In the genomic region with DNA sequence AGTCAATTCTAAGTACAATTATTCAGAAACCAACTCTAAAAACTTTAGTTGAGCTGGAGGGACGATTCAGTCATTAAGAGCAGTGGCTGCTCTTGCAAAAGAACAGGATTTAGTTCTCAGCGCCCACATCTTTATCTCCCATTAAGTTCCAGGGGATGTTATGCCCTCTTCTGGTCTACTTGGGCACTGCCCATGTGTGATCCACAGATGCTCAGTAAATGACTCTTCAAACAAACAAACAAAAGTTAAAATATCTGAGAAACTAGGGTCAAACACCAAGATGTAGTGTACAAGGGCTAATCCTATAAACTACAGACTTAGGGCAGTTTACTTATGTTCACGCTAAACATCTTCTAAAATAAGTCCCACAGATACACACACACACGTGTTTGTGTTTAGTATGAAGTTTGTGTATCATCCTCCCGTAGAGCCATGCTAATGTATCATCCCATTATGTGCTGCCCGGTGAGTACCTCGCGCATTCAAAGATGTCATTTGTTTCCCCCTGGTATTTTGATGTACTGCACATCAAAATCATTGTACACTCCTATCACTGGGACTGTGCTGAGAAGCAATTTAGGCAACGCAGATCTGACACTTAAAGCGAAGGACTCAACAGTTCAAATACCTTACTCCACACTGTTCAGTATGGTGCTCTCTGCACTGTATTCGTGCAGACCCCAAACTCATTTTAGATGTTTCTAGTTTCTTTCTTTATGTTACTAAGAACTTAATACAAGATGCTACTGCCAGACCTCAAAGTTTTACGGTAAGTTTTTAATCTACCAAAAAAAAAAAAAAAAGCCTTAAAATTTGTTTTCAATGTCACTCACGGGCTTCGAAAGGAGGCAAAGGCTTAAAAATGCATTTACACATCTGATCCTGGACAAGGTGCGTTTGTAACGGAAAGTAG, we compare ENCODE assay signal across 8 mouse cellular contexts. TPM values are rescaled to one million over a fixed set of nuclear protein-coding genes. Genes with fewer than 3 reads are reported as not detected.
DNase-seq lines count a peak whose midpoint lies in the region; ATAC-seq and TF ChIP-seq lines count a peak whose summit lies in the region.

No protein-coding gene starts in this region.

- no peak for ATAC-seq in midbrain, embryonic 15.5 days (replicated peaks)

- H3K36me3 ChIP-seq in ES-E14 (ENCODE audit: control insufficient read depth, insufficient read depth, low read length, poor library complexity, severe bottlenecking): peaks cover 3% of the 10 kb centered on the region; the same call in 1 of the 2 replicates
- no peaks in the 10 kb centered on the region for H3K36me3 ChIP-seq in midbrain, embryonic 15.5 days (replicated peaks)

- no peak for DNase-seq in cerebellum, adult 2 months
- DNase-seq in cerebellum, adult 8-10 months: no peak
- no peak for DNase-seq in ES-E14 (ENCODE audit: low read depth, low spot score)
- peak; percentile 5 to 51 for DNase-seq in kidney, postnatal 36 days
- no peak for DNase-seq in adrenal gland, postnatal 4 days (ENCODE audit: low spot score in 2 of 2)
- no peak for DNase-seq in ovary, adult 18-20 months (ENCODE audit: low spot score)

- in situ Hi-C loops in ES-E14 (cut with MboI; ENCODE audit: low sequenced_read_pairs in 2 of 2, unreplicated experiment in 2 of 2): loop anchor here (5.0 to 10.0 kb wide), 2 partner anchors 92 to 95 kb away; no protein-coding TSS in a partner anchor

- peak overlapping the region; percentile 49 for H3K4me3 ChIP-seq in cerebellum, adult 2 months (replicated peaks; ENCODE audit: insufficient read depth, low read depth, low read length)
- peak overlapping the region; percentile 86 to 98 for H3K4me3 ChIP-seq in ES-E14 (ENCODE audit: insufficient read depth in 1 of 2, low read depth in 1 of 2, low read length in 2 of 2, poor library complexity in 1 of 2, severe bottlenecking in 1 of 2)
- H3K4me3 ChIP-seq in embryonic fibroblast, embryonic 13.5 days (ENCODE audit: insufficient read depth, low read length): peak overlapping the region; percentile 80
- peak overlapping the region; percentile 89 for H3K4me3 ChIP-seq in midbrain, embryonic 15.5 days

- no peak for TF ChIP-seq POLR2A in cerebellum, adult 2 months (IDR thresholded peaks at IDR 0.05; ENCODE audit: borderline replicate concordance, insufficient read depth, low read length)
- TF ChIP-seq POLR2A in embryonic fibroblast, embryonic 13.5 days (IDR thresholded peaks at IDR 0.05; ENCODE audit: low read depth, low read length): no peak; the same call in 1 of the 2 replicates

- TF ChIP-seq CTCF in cerebellum, adult 2 months (IDR thresholded peaks at IDR 0.05; ENCODE audit: borderline replicate concordance, insufficient read depth, low read depth, low read length): no peak
- TF ChIP-seq CTCF in embryonic fibroblast, embryonic 13.5 days (IDR thresholded peaks at IDR 0.05; ENCODE audit: borderline replicate concordance, insufficient read depth, low read length): no peak

- H3K27ac ChIP-seq in cerebellum, adult 2 months (ENCODE audit: insufficient read depth, low read length): no peak overlapping the region
- no peak overlapping the region for H3K27ac ChIP-seq in ES-E14 (ENCODE audit: insufficient read depth, low read depth, low read length, poor library complexity, severe bottlenecking)
- no peak overlapping the region for H3K27ac ChIP-seq in embryonic fibroblast, embryonic 13.5 days (ENCODE audit: insufficient read depth, low read length)
- 0 out of 2 replicates have a peak overlapping the region, but pooled peaks have one; percentile 82 for H3K27ac ChIP-seq in midbrain, embryonic 15.5 days

- no peaks in the 10 kb centered on the region; the same call in 1 of the 2 replicates for H3K4me1 ChIP-seq in cerebellum, adult 2 months (ENCODE audit: control insufficient read depth, insufficient read depth, low read length)
- peaks cover 0 to 5% of the 10 kb centered on the region in 2 experiments; a peak in 1 of 4 replicates for H3K4me1 ChIP-seq in ES-E14 (ENCODE audit: control insufficient read depth in 2 of 2, insufficient read depth in 2 of 2, low read length in 2 of 2, poor library complexity in 1 of 2)
- H3K4me1 ChIP-seq in embryonic fibroblast, embryonic 13.5 days (ENCODE audit: control insufficient read depth, insufficient read depth, low read length): 0 out of 2 replicates have a peak, but pooled peaks cover 2% of the 10 kb centered on the region
- peaks cover 11% of the 10 kb centered on the region for H3K4me1 ChIP-seq in midbrain, embryonic 15.5 days

- H3K9me3 ChIP-seq in ES-E14 (ENCODE audit: control insufficient read depth, insufficient read depth, low read depth, low read length): no peaks in the 10 kb centered on the region
- H3K9me3 ChIP-seq in midbrain, embryonic 15.5 days: no peaks in the 10 kb centered on the region

- peak overlapping the region; percentile 83 for H3K4me2 ChIP-seq in midbrain, embryonic 15.5 days

- 20% methylated on average over 16 of the region's 16 CpGs for WGBS in cerebellum, adult 2 months
- WGBS in midbrain, embryonic 15.5 days: 30% methylated on average over 16 of the region's 16 CpGs

- no peaks in the 10 kb centered on the region for H3K27me3 ChIP-seq in cerebellum, adult 2 months (ENCODE audit: control insufficient read depth, insufficient read depth, low read length)
- H3K27me3 ChIP-seq in midbrain, embryonic 15.5 days (replicated peaks): no peaks in the 10 kb centered on the region

- H3K9ac ChIP-seq in ES-E14 (ENCODE audit: insufficient read depth, low read depth, low read length, poor library complexity, severe bottlenecking): peak overlapping the region; percentile 98
- peak overlapping the region; percentile 93 for H3K9ac ChIP-seq in midbrain, embryonic 15.5 days

TF ChIP-seq in ES-E14, 5 proteins besides CTCF, POLR2A, EP300 and RAD21:
- no peak for TF ChIP-seq ZC3H11A (IDR thresholded peaks at IDR 0.05; ENCODE audit: borderline replicate concordance, low read depth, low read length)
- no peak for TF ChIP-seq HCFC1 (IDR thresholded peaks at IDR 0.05; ENCODE audit: borderline replicate concordance, insufficient read depth, low read length)
- TF ChIP-seq MAFK (IDR thresholded peaks at IDR 0.05; ENCODE audit: insufficient read depth, low read depth, low read length): no peak
- TF ChIP-seq CHD2 (IDR thresholded peaks at IDR 0.05; ENCODE audit: low read depth, low read length): no peak
- no peak for TF ChIP-seq ZNF384 (IDR thresholded peaks at IDR 0.05; ENCODE audit: low read depth, low read length)
TF ChIP-seq in ES-E14: peak in this region for 0.

RNA-seq across cellular contexts. Expression of a gene that starts 0.9 kb away (rescaled TPM):
- 9.3 and 10.1 TPM in 2 replicates for polyA plus RNA-seq in cerebellum, adult 2 months (2012; rRNA removed)
- 19.5 and 20.7 TPM in 2 replicates for total RNA-seq in ES-E14 (2012; rRNA removed)
- 12.4 and 15.0 TPM in 2 replicates for polyA plus RNA-seq in embryonic fibroblast, embryonic 13.5 days (2011; ENCODE audit: insufficient read length, low read depth, missing spikeins)
- 12.8 and 13.2 TPM in 2 replicates for polyA plus RNA-seq in midbrain, embryonic 15.5 days (2015; fragmentation: Nextera tagmentation; extraction: Ambion mirVana)
- 10 to 100 TPM; 23.4 to 24.7 TPM for total RNA-seq in adrenal gland, postnatal 4 days (2021)

RNA-seq across cellular contexts. Expression of a gene that starts 21.4 kb away (rescaled TPM):
- 42.4 and 42.5 TPM in 2 replicates for polyA plus RNA-seq in cerebellum, adult 2 months (2012; rRNA removed)
- 53.8 and 72.8 TPM in 2 replicates for total RNA-seq in ES-E14 (2012; rRNA removed)
- 121 and 122 TPM in 2 replicates for polyA plus RNA-seq in embryonic fibroblast, embryonic 13.5 days (2011; ENCODE audit: insufficient read length, low read depth, missing spikeins)
- polyA plus RNA-seq in midbrain, embryonic 15.5 days (2015; fragmentation: Nextera tagmentation; extraction: Ambion mirVana): 140 and 144 TPM in 2 replicates
- 100 to 1,000 TPM; 116 to 122 TPM for total RNA-seq in adrenal gland, postnatal 4 days (2021)

RNA-seq across cellular contexts. Expression of a gene that starts 21.4 kb away (rescaled TPM):
- 47.5 and 51.6 TPM in 2 replicates for polyA plus RNA-seq in cerebellum, adult 2 months (2012; rRNA removed)
- 30.1 and 39.4 TPM in 2 replicates for total RNA-seq in ES-E14 (2012; rRNA removed)
- 6.9 and 7.0 TPM in 2 replicates for polyA plus RNA-seq in embryonic fibroblast, embryonic 13.5 days (2011; ENCODE audit: insufficient read length, low read depth, missing spikeins)
- polyA plus RNA-seq in midbrain, embryonic 15.5 days (2015; fragmentation: Nextera tagmentation; extraction: Ambion mirVana): 22.2 and 22.6 TPM in 2 replicates
- total RNA-seq in adrenal gland, postnatal 4 days (2021): 10 to 100 TPM; 16.0 to 16.1 TPM

RNA-seq across cellular contexts. Expression of a gene that starts 25.7 kb away (rescaled TPM):
- 6.7 TPM in 2 replicates for polyA plus RNA-seq in cerebellum, adult 2 months (2012; rRNA removed)
- 5.6 and 9.3 TPM in 2 replicates for total RNA-seq in ES-E14 (2012; rRNA removed)
- 1.7 and 2.0 TPM in 2 replicates for polyA plus RNA-seq in embryonic fibroblast, embryonic 13.5 days (2011; ENCODE audit: insufficient read length, low read depth, missing spikeins)
- polyA plus RNA-seq in midbrain, embryonic 15.5 days (2015; fragmentation: Nextera tagmentation; extraction: Ambion mirVana): 0.36 and 0.41 TPM in 2 replicates
- 1 to 10 TPM; 6.8 to 7.3 TPM for total RNA-seq in adrenal gland, postnatal 4 days (2021)

Comparison
In these comparisons a context has a peak if more than half of its experiments do, and no peak if none do; other contexts are left out.
1. DNase-seq: peak in kidney, postnatal 36 days (2 of 2); none in cerebellum, adult 2 months (0 of 2), cerebellum, adult 8-10 months (single experiment), ES-E14 (single experiment), adrenal gland, postnatal 4 days (0 of 2) and ovary, adult 18-20 months (single experiment).
2. Peak in every context shown above with its lines, with median percentiles within 50 percentile points of each other: H3K4me3 ChIP-seq.